Mouse (Mus musculus) erythroblast, embryonic 14.5 days (primary cell): ENCODE results near the gene Chrd.

Experiments
- GATA1 ChIP-seq: IDR thresholded peaks from 2 replicates; pipeline ENCODE4 v1.6.1; 2012; ENCODE audit warnings: low read length, inconsistent platforms, mixed read lengths
- TAL1 ChIP-seq: IDR thresholded peaks from 3 replicates; pipeline ENCODE4 v1.6.1; 2012; ENCODE audit warnings: low read length, inconsistent platforms, mixed read lengths

GRCm38 (mm10) chr16:20746641-20747040, 13.7 kb downstream of the Chrd start:
- no peak for TF ChIP-seq TAL1
- TF ChIP-seq GATA1, result no peak
